Mouse (Mus musculus) limb, embryonic 14.5 days (tissue): ENCODE data around the gene Mepce. TPM values are rescaled to one million over a fixed set of nuclear protein-coding genes. Genes with fewer than 3 reads are reported as not detected.

Experiments
- ATAC-seq: fragments of 200-750 bp; cut with Nextera tagmentation; 2 replicates; pipeline ENCODE4 v1.8.0; 2017; ENCODE audit warnings: low read depth, moderate number of reproducible peaks, moderate TSS enrichment; ENCODE audit not compliant: low FRiP score
- DNase-seq: peaks from one replicate; pipeline ENCODE4 v3.0.0-alpha.2; 2015; ENCODE audit warnings: low spot score
- H3K27ac ChIP-seq: fragments of 300-500 bp; sonication (generic); replicated peaks from 2 replicates; pipeline ENCODE4 v1.5.1; 2014; ENCODE audit warnings: low read depth, mild to moderate bottlenecking, low read length, moderate library complexity, mixed read lengths
- H3K27me3 ChIP-seq: fragments of 300-500 bp; sonication (generic); 2 replicates; pipeline ENCODE4 v1.6.1; 2014; ENCODE audit warnings: low read length, mixed read lengths; ENCODE audit not compliant: control insufficient read depth, insufficient read depth
- H3K36me3 ChIP-seq: fragments of 300-500 bp; sonication (generic); 2 replicates; pipeline ENCODE4 v1.6.1; 2014; ENCODE audit warnings: mild to moderate bottlenecking, low read length, moderate library complexity, mixed read lengths; ENCODE audit not compliant: control insufficient read depth, insufficient read depth
- H3K4me1 ChIP-seq: fragments of 300-500 bp; sonication (generic); 2 replicates; pipeline ENCODE4 v1.6.1; 2014; ENCODE audit warnings: antibody characterized with exemption, low read length, mixed read lengths; ENCODE audit not compliant: control insufficient read depth, insufficient read depth
- H3K4me2 ChIP-seq: fragments of 300-500 bp; sonication (generic); replicated peaks from 2 replicates; pipeline ENCODE4 v1.6.1; 2014; ENCODE audit warnings: low read depth, mild to moderate bottlenecking, low read length, moderate library complexity; ENCODE audit not compliant: severe bottlenecking
- H3K4me3 ChIP-seq: fragments of 300-500 bp; sonication (generic); replicated peaks from 2 replicates; pipeline ENCODE4 v1.5.1; 2014; ENCODE audit warnings: low read length
- H3K9ac ChIP-seq: fragments of 300-500 bp; sonication (generic); 2 replicates; pipeline ENCODE4 v1.6.1; 2014; ENCODE audit warnings: mild to moderate bottlenecking, low read depth, low read length, moderate library complexity; ENCODE audit not compliant: severe bottlenecking
- H3K9me3 ChIP-seq: fragments of 300-500 bp; sonication (generic); 2 replicates; pipeline ENCODE4 v1.6.1; 2016; ENCODE audit warnings: low read length; ENCODE audit not compliant: control insufficient read depth
- POLR2A ChIP-seq: fragments of 200-500 bp; IDR thresholded peaks from 2 replicates; pipeline ENCODE4 v1.8.0; 2012; ENCODE audit warnings: inconsistent platforms, mild to moderate bottlenecking, moderate library complexity, borderline replicate concordance; ENCODE audit not compliant: insufficient read depth, insufficient read length; ENCODE audit errors: extremely low read depth
- WGBS: fragments of 180-500 bp; shearing (Covaris S2); extraction: QIAGEN DNeasy Blood & Tissue Kit; methylation state at CpG from one replicate; pipeline ENCODE4 v1.1.7; 2014; 5-methylcytosine and 5-hydroxymethylcytosine counted together
- polyA plus RNA-seq, 2 experiments: library from polyadenylated mRNA; depleted of rRNA in 1 of 2; stranded (reverse) in 1 of 2; unstranded in 1 of 2; fragments of >200 nt; fragmentation: Nextera tagmentation in 1 of 2; extraction: Ambion mirVana in 1 of 2; gene quantifications; 2 replicates each; pipeline versions ENCODE4 v1.2.1 to v1.2.3; 2012 to 2014

Gene Mepce
- polyA plus RNA-seq, 2 experiments = 13.9 to 42.0 TPM

DNA sequence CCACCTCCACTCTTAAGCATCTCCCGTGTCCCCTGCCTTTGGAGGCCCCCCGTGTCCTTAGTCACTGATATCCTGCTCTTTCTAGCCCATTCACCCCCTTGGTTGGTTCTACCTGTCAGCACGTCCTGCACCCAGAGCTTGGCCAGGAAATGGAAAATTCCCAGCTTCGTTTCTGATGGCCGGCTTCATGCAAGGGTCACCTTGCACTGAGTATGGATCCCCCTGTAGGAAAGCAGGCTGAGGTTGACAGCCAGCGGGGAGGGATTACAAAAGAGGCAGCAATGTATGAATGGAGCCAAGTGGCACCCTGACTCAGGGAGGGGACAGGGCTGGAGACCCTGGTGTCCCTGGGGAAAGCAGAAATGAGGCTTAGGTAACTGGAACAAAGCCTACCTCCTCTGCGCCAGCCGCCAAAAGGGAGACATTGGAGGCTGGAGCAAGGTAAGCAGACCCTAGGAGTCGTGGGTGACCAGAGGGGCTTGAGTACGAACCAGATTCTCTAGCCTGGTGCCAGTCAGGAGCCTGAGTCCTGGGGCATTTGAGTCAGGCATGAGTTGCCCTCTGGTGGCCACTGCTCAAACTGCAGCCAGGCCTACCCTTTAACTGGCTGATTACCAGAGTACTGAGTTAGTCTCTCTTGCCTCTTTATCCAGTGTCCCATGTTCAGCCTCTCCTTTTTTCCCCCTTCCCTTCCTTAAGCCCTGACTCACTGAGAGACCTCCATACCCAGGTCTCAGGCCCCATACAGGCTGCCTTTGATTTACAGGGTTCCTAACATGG, 30.4 kb downstream of the Mepce start:
- WGBS = 48% methylated on average over 10 of the region's 10 CpGs
- TF ChIP-seq POLR2A = no peak
- Histone ChIP-seq H3K4me2 (no peak overlapping the region), H3K27ac (no peak overlapping the region), H3K4me1 (no peaks in the 10 kb centered on the region), H3K4me3 (no peak overlapping the region), H3K9me3 (no peaks in the 10 kb centered on the region), H3K9ac (no peak overlapping the region), H3K36me3 (peaks cover 68% of the 10 kb centered on the region), H3K27me3 (no peaks in the 10 kb centered on the region)
- ATAC-seq (peak; percentile 46), DNase-seq (peak; percentile 87)

DNA sequence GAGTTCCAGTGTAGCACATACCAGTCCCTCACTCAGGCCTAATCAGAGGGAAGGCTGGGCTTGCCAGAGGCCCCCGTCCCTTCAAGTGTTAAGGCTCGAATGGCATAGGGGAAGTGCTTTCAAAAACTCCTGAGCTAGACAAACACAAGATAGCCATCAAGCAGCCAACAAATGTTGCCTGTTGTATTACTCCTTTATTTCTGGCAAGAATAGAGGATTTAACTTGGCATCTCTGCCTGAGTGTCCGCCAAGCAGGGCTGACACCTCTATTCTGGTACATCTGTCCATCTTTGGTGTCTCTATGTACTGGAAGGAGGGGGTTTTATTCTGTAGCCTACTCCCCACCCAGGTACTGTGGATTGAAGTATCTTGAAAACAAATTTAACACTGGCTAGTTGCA, 31.3 kb downstream of the Mepce start:
- no peak overlapping the region for H3K9ac ChIP-seq
- no peaks in the 10 kb centered on the region for H3K9me3 ChIP-seq
- DNase-seq (no peak), ATAC-seq (no peak)
- no peak overlapping the region for H3K27ac ChIP-seq
- H3K36me3 ChIP-seq = peaks cover 77% of the 10 kb centered on the region
- H3K4me3 ChIP-seq = no peak overlapping the region
- no peak overlapping the region for H3K4me2 ChIP-seq
- H3K4me1 ChIP-seq = no peaks in the 10 kb centered on the region
- no peaks in the 10 kb centered on the region for H3K27me3 ChIP-seq
- no peak for TF ChIP-seq POLR2A
- WGBS = 75% methylated on average over 3 of the region's 3 CpGs

DNA sequence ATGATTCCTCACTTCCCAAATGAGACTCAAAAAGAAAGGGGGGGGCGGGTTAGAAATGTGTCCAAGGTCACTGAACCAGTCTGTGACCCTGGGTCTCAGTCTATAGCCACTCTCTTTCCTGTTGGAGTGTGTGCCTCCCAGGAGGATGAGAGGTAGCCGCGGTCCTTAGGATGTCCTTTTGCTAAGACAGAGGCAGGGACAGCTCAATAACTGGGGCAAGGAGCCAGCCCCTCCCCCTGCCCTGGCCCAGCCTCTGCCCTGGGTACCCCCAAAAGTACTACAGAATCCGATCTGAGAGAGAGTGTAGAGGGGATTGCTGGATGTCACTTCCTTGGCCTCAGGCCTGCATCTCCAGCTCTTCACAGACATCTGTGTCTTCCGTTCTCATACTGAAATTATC, 32.0 kb downstream of the Mepce start:
- no peak for TF ChIP-seq POLR2A
- H3K27me3 ChIP-seq = no peaks in the 10 kb centered on the region
- no peak overlapping the region for H3K27ac ChIP-seq
- H3K9ac ChIP-seq = no peak overlapping the region
- no peaks in the 10 kb centered on the region for H3K9me3 ChIP-seq
- H3K4me3 ChIP-seq = no peak overlapping the region
- H3K36me3 ChIP-seq = peaks cover 84% of the 10 kb centered on the region
- H3K4me2 ChIP-seq = no peak overlapping the region
- DNase-seq (no peak), ATAC-seq (no peak)
- H3K4me1 ChIP-seq = no peaks in the 10 kb centered on the region
- WGBS = 84% methylated on average over 5 of the region's 5 CpGs

DNA sequence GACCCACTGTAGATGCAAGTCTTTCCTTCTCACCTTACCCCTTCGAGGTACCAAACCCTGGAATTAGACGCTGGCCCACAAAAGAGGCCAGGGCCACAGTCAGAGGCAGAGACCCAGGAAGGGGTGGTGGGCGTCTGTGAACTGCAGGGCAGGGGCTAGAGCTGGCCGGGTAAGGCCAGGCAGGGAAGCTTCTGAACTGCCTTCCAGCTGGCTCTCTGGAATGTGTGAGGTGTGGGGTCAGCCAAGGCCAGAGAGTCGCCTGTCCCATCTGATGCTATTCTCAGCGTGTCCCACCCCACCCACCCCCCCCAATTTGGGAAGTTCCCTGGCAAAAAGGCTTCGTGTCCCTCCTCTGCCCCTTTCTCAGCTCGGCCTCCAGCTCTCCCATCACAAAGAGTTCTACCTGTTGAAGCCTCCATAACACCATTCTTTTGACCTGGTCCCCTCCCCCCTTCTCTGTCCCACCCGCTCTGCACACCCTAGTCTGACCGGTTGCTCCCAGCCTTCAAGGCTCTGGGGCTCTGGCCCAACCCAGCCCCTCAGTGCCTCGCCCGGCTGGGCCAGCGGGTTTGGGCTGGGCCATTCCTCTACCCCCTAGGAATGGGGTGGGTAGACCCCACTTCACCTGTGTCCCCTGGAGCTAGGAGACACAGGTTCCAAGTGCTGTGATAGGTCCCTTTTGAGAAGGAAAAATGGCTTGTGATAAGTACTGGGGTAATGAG, 34.2 kb downstream of the Mepce start:
- H3K27ac ChIP-seq = no peak overlapping the region
- no peak for TF ChIP-seq POLR2A
- H3K36me3 ChIP-seq = peaks cover 68% of the 10 kb centered on the region
- H3K27me3 ChIP-seq = no peaks in the 10 kb centered on the region
- H3K9me3 ChIP-seq = no peaks in the 10 kb centered on the region
- no peak overlapping the region for H3K4me3 ChIP-seq
- H3K9ac ChIP-seq = no peak overlapping the region
- no peak overlapping the region for H3K4me2 ChIP-seq
- 74% methylated on average over 13 of the region's 13 CpGs for WGBS
- no peak for ATAC-seq
- peaks cover 12% of the 10 kb centered on the region for H3K4me1 ChIP-seq
- DNase-seq = no peak

DNA sequence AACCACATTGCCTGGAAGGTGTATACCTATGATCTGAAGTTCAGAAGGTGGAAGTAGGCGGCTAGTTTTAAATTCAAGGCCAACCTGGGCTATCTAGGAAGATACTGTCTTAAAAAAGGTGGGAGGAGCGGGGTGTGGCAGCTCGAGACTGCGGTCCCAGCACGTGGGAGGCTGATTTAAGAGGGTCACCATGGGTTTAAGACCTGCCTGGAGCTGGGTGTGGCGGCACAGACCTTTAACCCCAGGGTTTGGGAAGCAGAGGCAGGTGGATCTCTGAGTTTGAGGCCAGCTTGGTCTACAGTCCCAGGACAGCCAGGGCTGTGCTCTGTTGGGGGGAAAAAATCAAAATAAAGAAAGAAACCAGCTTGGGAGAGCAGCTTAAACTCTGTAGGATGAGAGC, 35.5 kb downstream of the Mepce start:
- Histone ChIP-seq H3K9ac (no peak overlapping the region), H3K27me3 (no peaks in the 10 kb centered on the region), H3K4me1 (peaks cover 20% of the 10 kb centered on the region), H3K4me3 (no peak overlapping the region), H3K9me3 (no peaks in the 10 kb centered on the region), H3K36me3 (peaks cover 57% of the 10 kb centered on the region), H3K27ac (no peak overlapping the region), H3K4me2 (no peak overlapping the region)
- 88% methylated on average over 6 of the region's 6 CpGs for WGBS
- TF ChIP-seq POLR2A = no peak
- ATAC-seq (no peak), DNase-seq (no peak)
